Mouse (Mus musculus) erythroblast, embryonic 14.5 days (primary cell): ENCODE results near the gene Kcnmb1. TPM values are rescaled to one million over a fixed set of nuclear protein-coding genes. Genes with fewer than 3 reads are reported as not detected.

Source experiments
- H3K27me3 ChIP-seq: 2 replicates; pipeline ENCODE4 v1.6.1; 2012; ENCODE audit warnings: inconsistent platforms; ENCODE audit not compliant: control insufficient read depth
- H3K36me3 ChIP-seq: 2 replicates; pipeline ENCODE4 v1.6.1; 2012; ENCODE audit warnings: mild to moderate bottlenecking, inconsistent platforms; ENCODE audit not compliant: control insufficient read depth
- H3K4me1 ChIP-seq: 2 replicates; pipeline ENCODE4 v1.6.1; 2012; ENCODE audit warnings: inconsistent platforms; ENCODE audit not compliant: control insufficient read depth
- H3K4me3 ChIP-seq: replicated peaks from 2 replicates; pipeline ENCODE3; 2012; ENCODE audit warnings: moderate library complexity, mild to moderate bottlenecking, inconsistent platforms
- H3K9me3 ChIP-seq: 2 replicates; pipeline ENCODE4 v1.6.1; 2012; ENCODE audit warnings: low read length, inconsistent platforms, mixed read lengths; ENCODE audit not compliant: control insufficient read depth
- GATA1 ChIP-seq: IDR thresholded peaks from 2 replicates; pipeline ENCODE4 v1.6.1; 2012; ENCODE audit warnings: low read length, inconsistent platforms, mixed read lengths
- TAL1 ChIP-seq: IDR thresholded peaks from 3 replicates; pipeline ENCODE4 v1.6.1; 2012; ENCODE audit warnings: low read length, inconsistent platforms, mixed read lengths
- polyA plus RNA-seq: library from polyadenylated mRNA; stranded (reverse); fragments of >175 nt; gene quantifications from 2 replicates; pipeline ENCODE4 v1.2.3, GENCODE M21; 2012

Kcnmb1 gene
- polyA plus RNA-seq, 1 experiment = not detected

- Histone ChIP-seq H3K4me1 (peaks cover 9% of the 10 kb centered on the region), H3K4me3 (peak overlapping the region; percentile 17), H3K36me3 (no peaks in the 10 kb centered on the region), H3K27me3 (no peaks in the 10 kb centered on the region), H3K9me3 (no peaks in the 10 kb centered on the region)
- TF ChIP-seq TAL1 (no peak), GATA1 (no peak)
Observed at GRCm38 (mm10) chr11:34008214-34008613, 45.4 kb downstream of the Kcnmb1 start.

GRCm38 (mm10) chr11:34008702-34009101, 45.9 kb downstream of the Kcnmb1 start:
- no peaks in the 10 kb centered on the region for H3K27me3 ChIP-seq
- no peaks in the 10 kb centered on the region for H3K36me3 ChIP-seq
- H3K4me3 ChIP-seq = peak overlapping the region; percentile 17
- H3K4me1 ChIP-seq = peaks cover 9% of the 10 kb centered on the region
- H3K9me3 ChIP-seq = no peaks in the 10 kb centered on the region
- no peak for TF ChIP-seq TAL1
- TF ChIP-seq GATA1 = no peak

- Histone ChIP-seq H3K36me3 (no peaks in the 10 kb centered on the region), H3K9me3 (no peaks in the 10 kb centered on the region), H3K4me3 (no peak overlapping the region), H3K4me1 (peaks cover 9% of the 10 kb centered on the region), H3K27me3 (no peaks in the 10 kb centered on the region)
- TF ChIP-seq TAL1 (no peak), GATA1 (no peak)
Observed at GRCm38 (mm10) chr11:34009316-34010087, 46.7 kb downstream of the Kcnmb1 start.

GRCm38 (mm10) chr11:34010133-34010858, 47.5 kb downstream of the Kcnmb1 start:
- TF ChIP-seq TAL1 = no peak
- no peak for TF ChIP-seq GATA1
- Histone ChIP-seq H3K27me3 (no peaks in the 10 kb centered on the region), H3K9me3 (no peaks in the 10 kb centered on the region), H3K4me3 (no peak overlapping the region), H3K36me3 (no peaks in the 10 kb centered on the region), H3K4me1 (peaks cover 9% of the 10 kb centered on the region)

GRCm38 (mm10) chr11:34010859-34011172, 48.0 kb downstream of the Kcnmb1 start:
- H3K27me3 ChIP-seq = no peaks in the 10 kb centered on the region
- peaks cover 9% of the 10 kb centered on the region for H3K4me1 ChIP-seq
- no peaks in the 10 kb centered on the region for H3K9me3 ChIP-seq
- no peak for TF ChIP-seq TAL1
- no peak for TF ChIP-seq GATA1
- no peaks in the 10 kb centered on the region for H3K36me3 ChIP-seq
- H3K4me3 ChIP-seq = no peak overlapping the region

GRCm38 (mm10) chr11:34012007-34012652, 49.3 kb downstream of the Kcnmb1 start:
- Histone ChIP-seq H3K9me3 (no peaks in the 10 kb centered on the region), H3K4me1 (peaks cover 9% of the 10 kb centered on the region), H3K27me3 (no peaks in the 10 kb centered on the region), H3K36me3 (no peaks in the 10 kb centered on the region), H3K4me3 (no peak overlapping the region)
- TF ChIP-seq GATA1 (no peak), TAL1 (no peak)

Other genes with a start within 250 kb of the Kcnmb1 start
- not detected in 2 replicates for gene Kcnip1, start 30.1 kb downstream of the Kcnmb1 start, polyA plus RNA-seq
- gene Lcp2, start 83.9 kb downstream of the Kcnmb1 start, polyA plus RNA-seq = 0.05 and 0.10 TPM in 2 replicates
- not detected in 2 replicates for gene 4930469K13Rik, start 135.5 kb downstream of the Kcnmb1 start, polyA plus RNA-seq
- 0.02 TPM in 1 of 2 replicates, not detected in the other for gene Foxi1, start 245.1 kb downstream of the Kcnmb1 start, polyA plus RNA-seq